Mouse (Mus musculus): ENCODE results near the gene Fkbp1a.

The Fkbp1a gene

GRCm38 (mm10) chr2:151549615-151550121 lies 7.4 kb downstream of the Fkbp1a start:
- DNase-seq: no peak

DNA sequence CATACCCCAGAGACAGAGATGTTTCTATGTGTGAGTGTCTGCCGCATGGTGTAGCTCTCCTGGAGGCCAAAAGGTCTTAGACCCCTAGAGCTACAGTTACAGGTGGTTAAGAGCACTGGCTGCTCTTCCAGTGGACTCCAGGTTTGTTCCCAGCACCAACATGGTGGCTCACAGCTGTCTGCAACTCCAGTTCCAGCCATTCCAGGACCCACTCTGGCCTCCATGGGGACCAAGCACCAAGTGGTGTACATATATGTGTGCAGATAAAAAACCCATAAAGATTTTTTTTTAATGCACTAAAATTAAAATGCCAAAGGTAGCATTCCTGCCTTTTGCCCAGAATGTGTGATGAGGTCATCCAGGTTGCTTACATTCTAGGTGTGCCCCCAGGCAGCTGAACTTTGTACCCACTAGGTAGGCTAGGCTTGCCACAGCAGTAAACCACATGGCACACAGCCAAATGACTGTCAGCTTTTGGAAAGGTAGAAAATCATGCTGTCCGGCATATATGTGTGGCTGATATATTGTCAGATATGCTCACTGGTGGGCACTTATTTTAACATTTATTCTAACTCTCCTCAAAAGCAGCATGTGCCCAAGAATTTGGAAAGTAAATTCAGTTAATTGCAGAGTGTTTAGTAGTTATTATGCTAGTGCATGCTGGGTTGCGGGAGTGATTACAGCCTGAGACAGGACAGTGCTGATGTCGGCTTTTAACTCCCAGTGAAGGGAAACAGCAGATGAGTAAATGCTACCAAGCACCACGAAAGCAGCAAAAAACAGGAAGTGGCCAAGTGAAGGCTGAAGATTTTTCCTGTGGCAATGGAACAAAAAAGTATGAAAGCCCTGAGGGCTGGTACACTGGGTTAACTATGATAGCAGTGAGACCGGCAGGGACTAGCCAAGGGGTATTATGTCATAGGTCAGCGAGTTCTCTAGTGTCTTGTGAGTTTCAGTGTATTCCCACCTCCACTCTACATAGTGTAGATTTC lies 20.9 kb downstream of the Fkbp1a start:
- DNase-seq: no peak

DNA sequence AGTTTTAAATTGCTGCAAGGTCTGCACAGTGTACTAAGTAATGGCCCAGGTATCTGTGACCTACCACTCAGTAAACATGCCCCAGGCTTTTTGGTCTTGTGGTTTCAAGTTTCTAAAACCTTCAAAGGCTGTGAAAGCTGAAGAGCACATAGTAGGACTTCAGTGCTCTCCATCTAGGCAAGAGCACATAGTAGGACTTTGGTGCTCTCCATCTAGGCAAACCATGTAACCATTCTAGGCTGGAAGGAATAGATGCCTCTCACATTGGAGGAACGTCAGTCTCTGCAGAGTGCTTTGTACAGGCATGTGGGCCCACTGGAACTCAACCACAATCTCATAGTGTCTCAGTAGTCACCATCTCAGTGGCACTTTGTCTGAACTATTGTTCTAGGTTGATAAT lies 21.7 kb downstream of the Fkbp1a start:
- no peak for DNase-seq

DNA sequence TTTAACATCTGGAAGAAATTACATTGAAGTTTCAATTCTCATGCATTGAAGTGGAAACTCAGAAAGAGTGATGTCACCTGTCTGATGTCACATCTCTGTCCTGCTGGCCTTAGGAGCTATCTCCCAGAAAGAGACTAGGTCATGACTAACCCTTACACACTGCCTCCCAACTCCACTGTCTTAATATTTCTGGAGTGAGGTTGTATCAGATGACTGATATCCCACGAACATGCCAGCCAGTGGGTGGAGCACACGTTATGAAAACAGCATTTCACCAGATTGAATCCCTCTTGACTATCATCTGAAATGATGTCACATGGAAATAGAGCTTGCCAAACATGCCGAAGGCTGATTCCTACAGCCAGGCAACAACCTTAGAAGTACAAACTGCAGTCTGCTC lies 22.7 kb downstream of the Fkbp1a start:
- DNase-seq: no peak

- no peak for DNase-seq
Measured at GRCm38 (mm10) chr2:151566856-151567255, 24.6 kb downstream of the Fkbp1a start.

DNA sequence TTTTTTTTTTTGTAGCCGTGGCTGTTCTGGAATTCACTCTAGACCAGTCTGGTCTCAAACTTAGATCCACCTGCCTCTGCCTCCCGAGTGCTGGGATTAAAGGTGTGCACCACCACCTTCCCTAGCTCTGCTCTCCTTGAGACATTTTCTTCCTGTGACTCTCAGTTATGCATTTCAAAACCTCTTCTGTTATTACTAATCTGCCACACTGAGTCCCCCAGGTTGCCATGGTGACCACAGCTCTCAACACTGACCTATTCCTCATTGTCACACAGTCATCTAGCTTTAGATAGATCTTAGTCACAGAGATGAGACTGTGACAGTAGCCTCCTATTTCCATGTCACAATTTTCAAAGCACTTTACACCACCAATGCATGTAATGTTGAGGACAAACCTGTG lies 27.2 kb downstream of the Fkbp1a start:
- no peak for DNase-seq

- no peak for DNase-seq
Measured at GRCm38 (mm10) chr2:151571873-151572700, 29.8 kb downstream of the Fkbp1a start, which contains the start of gene Sdcbp2. Gene Sdcbp2, plus strand, starts transcription at chr2:151572622.

DNA sequence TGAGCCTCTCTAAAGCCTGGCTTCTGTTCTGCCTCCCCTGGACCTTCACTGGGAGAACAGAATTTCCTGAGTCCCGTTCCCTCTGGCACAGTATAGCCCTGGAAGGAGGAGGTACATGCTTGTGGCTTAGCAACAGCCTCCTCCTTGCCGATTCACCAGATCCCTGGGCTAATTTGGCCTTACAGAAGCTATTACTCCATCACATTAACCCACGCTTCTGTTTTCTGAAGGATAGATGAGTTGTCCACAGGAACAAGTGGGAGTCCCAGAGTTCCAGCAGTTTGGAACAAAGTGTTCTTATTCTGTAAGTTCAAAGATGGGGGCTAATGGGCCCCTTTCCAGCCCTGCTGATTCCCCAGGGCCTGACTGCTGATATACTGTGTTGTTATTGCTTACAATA lies 31.4 kb downstream of the Fkbp1a start:
- no peak for DNase-seq

GRCm38 (mm10) chr2:151574607-151575006 lies 32.3 kb downstream of the Fkbp1a start:
- DNase-seq: no peak

DNA sequence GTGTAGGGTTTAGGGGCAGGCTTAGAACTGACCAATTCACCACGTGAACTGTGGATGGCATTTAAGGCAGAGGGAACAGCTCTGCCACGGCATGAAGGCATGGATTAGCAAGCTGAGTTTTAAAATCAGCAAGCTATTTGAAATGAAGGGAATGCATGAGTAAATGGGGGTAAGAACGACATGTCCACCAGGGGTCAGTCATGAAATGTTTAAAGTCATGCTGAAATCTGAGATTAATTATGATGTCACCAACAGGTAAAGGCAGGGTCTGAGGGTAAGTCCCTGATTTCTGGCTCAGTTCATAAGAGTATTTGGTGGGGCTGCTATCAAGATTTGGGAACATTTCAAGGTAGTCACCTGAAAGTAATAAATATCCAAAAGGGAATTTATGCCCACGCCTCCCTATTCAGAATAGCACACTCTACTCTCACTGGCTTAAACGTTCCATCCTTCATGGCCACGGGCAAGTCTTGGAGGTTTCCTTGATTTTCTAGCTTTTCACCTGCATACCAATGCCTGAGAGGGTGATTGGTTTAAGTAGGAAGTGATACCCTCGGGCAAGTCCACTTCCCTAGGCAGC lies 32.9 kb downstream of the Fkbp1a start:
- no peak for DNase-seq

GRCm38 (mm10) chr2:151575699-151576389 lies 33.6 kb downstream of the Fkbp1a start:
- peak; percentile 92 for DNase-seq

DNA sequence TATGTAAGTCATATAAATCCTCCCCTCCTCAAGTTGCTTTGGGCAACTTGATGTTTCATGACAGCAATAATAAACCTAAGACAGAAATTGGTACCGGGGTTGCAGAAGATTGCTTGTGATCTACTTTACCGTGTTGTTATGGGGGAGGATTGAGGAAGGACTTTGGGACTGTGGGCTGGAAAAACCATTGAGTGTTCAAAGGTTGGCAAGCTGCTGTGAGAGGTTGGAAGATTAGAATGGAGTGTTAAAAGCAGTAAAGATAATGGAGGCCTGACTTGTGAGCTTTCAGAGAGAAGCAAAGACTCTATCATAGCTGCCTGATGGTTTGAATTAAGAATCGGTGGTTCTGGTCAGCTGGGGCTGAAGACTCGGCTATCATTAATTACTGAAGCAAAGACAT lies 36.9 kb downstream of the Fkbp1a start:
- DNase-seq: no peak

- DNase-seq: no peak
Measured at GRCm38 (mm10) chr2:151580945-151581344, 38.7 kb downstream of the Fkbp1a start.

DNA sequence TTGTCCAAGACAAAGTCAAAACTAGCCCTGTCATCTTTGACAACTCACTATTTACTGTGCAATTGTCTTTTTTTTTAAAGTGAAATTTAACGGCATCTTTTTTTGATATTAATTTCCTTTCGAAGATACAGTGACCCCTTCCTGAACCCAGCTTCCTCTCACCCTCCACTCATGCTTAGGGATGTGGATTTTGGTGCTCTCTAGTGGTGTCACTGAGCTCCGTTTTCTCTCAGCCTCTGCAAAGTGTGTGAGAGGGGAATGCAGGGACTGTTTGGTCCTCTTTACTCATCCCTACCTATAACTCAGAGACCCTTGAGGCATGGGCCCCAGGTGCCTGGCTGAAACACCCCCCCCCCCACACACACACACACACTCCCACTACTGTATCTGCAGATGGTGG lies 43.7 kb downstream of the Fkbp1a start:
- no peak for DNase-seq

DNA sequence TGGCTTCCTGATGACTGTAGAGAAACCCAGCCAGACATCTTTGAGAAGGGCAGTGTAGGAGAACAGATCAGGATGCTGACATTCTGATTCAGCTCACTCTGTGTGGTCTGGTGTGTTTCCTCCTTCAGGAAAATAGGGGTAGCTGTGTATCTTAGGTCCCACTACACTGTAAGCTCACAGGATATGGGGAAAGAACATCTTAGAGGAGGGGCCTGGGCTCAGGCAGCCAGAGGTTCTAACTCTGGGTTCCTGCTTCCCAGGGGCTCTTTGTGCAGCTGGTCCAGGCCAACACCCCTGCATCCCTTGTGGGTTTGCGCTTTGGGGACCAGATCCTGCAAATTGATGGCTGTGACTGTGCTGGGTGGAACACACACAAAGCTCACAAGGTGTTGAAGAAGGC lies 44.5 kb downstream of the Fkbp1a start:
- DNase-seq: no peak

DNA sequence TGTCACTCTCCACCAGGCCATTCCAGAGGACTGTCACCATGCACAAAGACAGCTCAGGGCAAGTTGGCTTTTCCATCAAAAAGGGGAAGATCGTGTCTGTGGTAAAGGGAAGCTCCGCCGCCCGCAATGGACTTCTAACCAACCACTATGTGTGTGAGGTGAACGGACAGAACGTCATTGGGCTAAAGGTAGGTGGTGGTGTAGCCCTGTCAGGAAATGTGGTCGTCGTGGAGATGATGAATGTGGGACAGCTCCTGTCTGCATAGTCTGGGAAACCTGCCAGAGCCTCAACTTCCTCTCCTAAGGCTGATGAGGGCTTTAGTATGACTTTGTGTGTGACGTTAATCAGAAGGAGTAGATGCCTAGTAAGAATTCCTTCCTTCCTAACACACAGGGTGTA lies 45.0 kb downstream of the Fkbp1a start:
- DNase-seq: no peak

GRCm38 (mm10) chr2:151598068-151598467 lies 55.8 kb downstream of the Fkbp1a start:
- no peak for DNase-seq

GRCm38 (mm10) chr2:151602106-151602505 lies 59.8 kb downstream of the Fkbp1a start:
- DNase-seq: no peak

GRCm38 (mm10) chr2:151603630-151604029 lies 61.3 kb downstream of the Fkbp1a start:
- DNase-seq: peak; percentile 31

- DNase-seq: peak; percentile 43
Measured at GRCm38 (mm10) chr2:151605437-151605987, 63.2 kb downstream of the Fkbp1a start.

DNA sequence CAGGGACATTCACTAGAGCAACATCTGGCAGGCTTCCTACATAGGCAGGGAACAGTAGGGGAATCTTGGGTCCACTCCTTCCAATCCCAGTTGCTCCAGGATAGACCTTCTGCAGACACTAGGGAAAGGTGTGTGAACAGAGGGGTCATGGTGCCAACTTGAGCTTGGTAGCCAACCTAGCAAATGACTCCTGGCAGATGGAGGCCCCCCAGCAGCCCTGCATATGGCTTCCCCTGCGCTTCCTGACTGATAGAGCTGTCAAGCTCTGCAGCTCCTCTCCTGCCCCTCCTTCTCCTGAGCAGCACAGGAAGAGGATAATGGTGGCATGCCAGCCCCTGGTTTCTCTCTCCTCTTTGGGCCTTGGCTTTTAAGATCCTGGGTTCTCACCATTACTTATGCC lies 66.2 kb downstream of the Fkbp1a start:
- DNase-seq: no peak

DNA sequence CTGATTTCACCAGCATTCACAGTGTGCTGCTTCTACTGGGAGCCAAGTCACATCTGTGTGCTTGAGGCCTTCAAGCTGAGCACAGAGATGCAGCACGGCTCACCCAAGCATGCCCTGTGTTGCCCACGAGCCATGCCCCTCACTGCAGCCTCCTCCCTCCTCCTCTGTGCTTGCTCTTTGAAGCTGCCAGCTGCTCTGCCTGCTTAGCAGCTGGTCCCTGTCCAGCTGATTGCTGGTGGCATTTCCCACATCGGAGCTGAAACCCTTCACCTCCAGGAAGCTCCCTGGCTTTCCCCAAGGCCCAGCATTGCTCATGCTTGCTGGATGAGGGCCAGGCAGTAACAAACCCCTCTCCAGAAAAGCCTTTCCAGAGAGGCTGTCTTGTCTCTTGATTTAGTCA lies 67.7 kb downstream of the Fkbp1a start:
- DNase-seq: no peak

Measured in right cerebral cortex, postnatal 4 days (tissue).